Mouse (Mus musculus): ENCODE data around the gene Nptx1.

DNA sequence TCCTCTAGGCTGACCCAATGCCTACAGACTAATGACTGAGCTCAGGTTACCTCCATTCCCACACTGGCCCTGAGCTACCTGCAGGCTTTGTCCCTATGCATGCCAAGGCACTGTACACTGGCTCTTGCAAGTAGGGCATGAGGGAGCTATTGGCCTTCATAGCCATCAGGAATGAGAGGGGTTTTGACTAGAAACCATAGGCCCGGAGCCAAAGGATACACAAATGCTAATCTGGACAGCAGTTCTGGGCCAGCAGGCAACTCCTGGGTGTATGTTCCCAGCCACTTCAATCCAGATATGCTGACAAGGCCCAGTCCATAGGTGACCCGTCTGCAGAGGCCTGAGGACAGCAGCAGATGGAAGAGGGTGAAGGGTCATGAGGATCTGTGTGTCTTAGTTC is 47.5 kb downstream of the Nptx1 start:
- TF ChIP-seq CTCF (IDR thresholded peaks at IDR 0.05; ENCODE audit: low read depth) (no peak), EP300 (IDR thresholded peaks at IDR 0.05; ENCODE audit: low read depth) (no peak)

Measured in liver, postnatal 0 days (tissue).